Mouse (Mus musculus) CH12.LX (cell line): ENCODE measurements around the gene Cacna2d1.

Experiments
- CTCF ChIP-seq, 2 experiments: IDR thresholded peaks in 1 of 2; conservative IDR thresholded peaks in 1 of 2; 2 replicates each; pipeline ENCODE4 v1.5.1; 2011 to 2012; ENCODE audit warnings: low read depth in 2 of 2, low read length in 2 of 2, improper control_type of control experiment in 1 of 2, inconsistent platforms in 1 of 2, mild to moderate bottlenecking in 1 of 2, moderate library complexity in 1 of 2
- MAFK ChIP-seq: IDR thresholded peaks from 2 replicates; pipeline ENCODE4 v1.6.1; 2011; ENCODE audit warnings: low read length, improper control_type of control experiment; ENCODE audit not compliant: insufficient replicate concordance
- MAX ChIP-seq: IDR thresholded peaks from 2 replicates; pipeline ENCODE4 v1.6.1; 2011; ENCODE audit warnings: low read length, improper control_type of control experiment
- PAX5 ChIP-seq: IDR thresholded peaks from 2 replicates; pipeline ENCODE4 v1.6.1; 2012; ENCODE audit warnings: low read length, inconsistent platforms, mixed read lengths
- POLR2A ChIP-seq: IDR thresholded peaks from 2 replicates; pipeline ENCODE4 v1.6.1; 2011; ENCODE audit warnings: low read depth, mild to moderate bottlenecking, improper control_type of control experiment, low read length
- RCOR1 ChIP-seq: conservative IDR thresholded peaks from 2 replicates; pipeline ENCODE4 v1.6.1; 2012; ENCODE audit warnings: low read depth, mild to moderate bottlenecking, inconsistent platforms, low read length, improper control_type of control experiment
- ZC3H11A ChIP-seq: IDR thresholded peaks from 2 replicates; pipeline ENCODE4 v1.6.1; 2012; ENCODE audit warnings: low read depth, mild to moderate bottlenecking, inconsistent platforms, low read length, improper control_type of control experiment

DNA sequence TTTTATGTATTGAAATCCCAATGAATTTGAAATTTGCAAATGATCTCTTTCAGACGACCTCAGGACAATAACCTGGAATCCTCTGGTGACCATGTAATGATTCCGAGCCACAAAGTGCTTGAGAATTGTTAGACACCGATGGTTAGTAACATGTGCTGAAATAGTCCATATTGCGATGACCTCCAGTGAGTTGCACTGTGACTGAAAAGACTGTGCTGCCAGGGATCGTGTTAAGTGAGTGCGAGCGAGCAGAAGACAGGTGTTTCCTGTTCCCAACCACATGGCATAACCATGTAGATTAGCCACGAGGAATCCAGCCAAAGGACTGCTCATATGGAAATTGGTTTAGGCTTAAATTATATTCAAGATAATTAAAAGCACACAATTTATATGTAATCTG is 475.5 kb downstream of the Cacna2d1 start:
- TF ChIP-seq CTCF (conservative IDR thresholded peaks at IDR 0.05 in 1 of 2, IDR thresholded peaks at IDR 0.05 in 1 of 2; ENCODE audit: low read depth in 2 of 2, low read length in 2 of 2) (no peak), MAX (no peak), MAFK (no peak), PAX5 (no peak), POLR2A (no peak), ZC3H11A (no peak), RCOR1 (no peak)
